Comparison of ENCODE assay signal across 8 mouse cellular contexts in the genomic region with DNA sequence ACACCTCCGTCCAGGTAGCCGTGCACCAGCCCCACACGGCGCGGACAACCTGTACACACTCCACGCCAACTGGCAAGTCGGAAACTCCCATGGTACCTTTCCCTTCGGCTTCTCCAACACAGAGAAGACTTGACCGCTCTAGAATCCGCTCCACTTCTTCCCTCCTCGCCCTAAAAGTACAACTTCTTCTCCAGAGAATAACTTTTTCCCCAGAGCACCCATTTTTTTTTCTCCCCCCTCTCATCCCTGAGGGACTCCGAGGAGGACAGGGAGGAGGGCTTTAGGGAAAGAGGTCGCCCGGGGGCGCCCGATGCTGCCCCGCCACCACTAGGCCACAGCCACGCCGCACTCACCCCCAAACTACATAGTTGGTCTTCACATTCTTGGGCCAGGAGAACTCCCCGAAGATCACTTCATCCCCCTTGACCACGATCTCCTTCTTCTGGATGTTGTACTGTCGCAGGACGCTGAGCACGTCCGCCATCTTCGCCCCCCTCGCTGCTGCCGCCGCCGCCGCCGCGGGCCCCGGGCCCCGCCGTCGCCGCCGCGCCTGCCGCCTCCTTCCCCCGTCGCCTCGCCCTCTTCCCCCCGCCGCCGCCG. TPM values are rescaled to one million over a fixed set of nuclear protein-coding genes. Genes with fewer than 3 reads are reported as not detected.
DNase-seq lines count a peak whose midpoint lies in the region; ATAC-seq and TF ChIP-seq lines count a peak whose summit lies in the region.

No protein-coding gene starts in this region.

- H3K4me3 ChIP-seq in layer of hippocampus, adult 2 months: peak overlapping the region; percentile 96
- H3K4me3 ChIP-seq in limb, embryonic 14.5 days (replicated peaks; ENCODE audit: low read length): peak overlapping the region; percentile 86

- TF ChIP-seq CTCF in layer of hippocampus, adult 2 months (conservative IDR thresholded peaks at IDR 0.05): no peak

- peak overlapping the region; percentile 91 for H3K27ac ChIP-seq in layer of hippocampus, adult 2 months
- H3K27ac ChIP-seq in limb, embryonic 14.5 days (replicated peaks; ENCODE audit: low read depth, low read length): peak overlapping the region; percentile 91

- H3K27me3 ChIP-seq in limb, embryonic 14.5 days (ENCODE audit: control insufficient read depth, insufficient read depth, low read length): no peaks in the 10 kb centered on the region

- peak overlapping the region; percentile 91 for H3K9ac ChIP-seq in limb, embryonic 14.5 days (ENCODE audit: low read depth, low read length, severe bottlenecking)

- DNase-seq in layer of hippocampus, adult 2 months (ENCODE audit: low spot score in 2 of 2): peak; percentile 11 to 13
- no peak for DNase-seq in layer of hippocampus, postnatal 10 days (ENCODE audit: low spot score in 2 of 2)
- DNase-seq in MEL-GATA-1-ER (ENCODE audit: extremely low read depth, low read depth): peak; percentile 19
- peak; percentile 53 for DNase-seq in embryo, embryonic 11 days
- peak; percentile 32 for DNase-seq in limb, embryonic 14.5 days (ENCODE audit: low spot score)
- no peak for DNase-seq in thymus, postnatal 25 days

- H3K36me3 ChIP-seq in limb, embryonic 14.5 days (ENCODE audit: control insufficient read depth, insufficient read depth, low read length): peaks cover 3% of the 10 kb centered on the region; the same call in 1 of the 2 replicates

- H3K9me3 ChIP-seq in limb, embryonic 14.5 days (ENCODE audit: control insufficient read depth, low read length): no peaks in the 10 kb centered on the region

- peak overlapping the region; percentile 46 for H3K4me2 ChIP-seq in limb, embryonic 14.5 days (replicated peaks; ENCODE audit: low read depth, low read length, severe bottlenecking)

- H3K4me1 ChIP-seq in limb, embryonic 14.5 days (ENCODE audit: control insufficient read depth, insufficient read depth, low read length): peaks cover 5% of the 10 kb centered on the region; the same call in 1 of the 2 replicates

- peak; percentile 38 to 51 for ATAC-seq in hematopoietic stem cell, adult 5-6 weeks (replicated peaks in 1 of 2; ENCODE audit: insufficient read depth in 1 of 2, low FRiP score in 2 of 2, low TSS enrichment in 1 of 2, low read depth in 1 of 2, poor library complexity in 2 of 2, severe bottlenecking in 2 of 2)
- peak; percentile 68 for ATAC-seq in limb, embryonic 14.5 days (ENCODE audit: low FRiP score, low read depth)
- peak; percentile 49 for ATAC-seq in monocyte, adult 5-6 weeks (replicated peaks; ENCODE audit: insufficient number of reproducible peaks, low FRiP score, low TSS enrichment, poor library complexity, severe bottlenecking)

- WGBS in limb, embryonic 14.5 days: 0% methylated on average over 40 of the region's 48 CpGs

- no peak for TF ChIP-seq POLR2A in limb, embryonic 14.5 days (IDR thresholded peaks at IDR 0.05; ENCODE audit: borderline replicate concordance, extremely low read depth, insufficient read depth, insufficient read length)

RNA-seq across cellular contexts. Expression of gene Cdc73, which starts 0.5 kb away (rescaled TPM):
- total RNA-seq in layer of hippocampus, adult 2 months (2021): 10 to 100 TPM; 74.4 to 75.1 TPM
- total RNA-seq in layer of hippocampus, postnatal 10 days (2021): 10 to 100 TPM; 48.0 to 49.2 TPM
- 18.1 and 23.9 TPM in 2 replicates for total RNA-seq in hematopoietic stem cell, adult 5-6 weeks (2017)
- 14.6 and 22.2 TPM in 2 replicates for polyA plus RNA-seq in limb, embryonic 14.5 days (2012; rRNA removed)
- polyA plus RNA-seq in limb, embryonic 14.5 days (2014; fragmentation: Nextera tagmentation; extraction: Ambion mirVana): 21.8 and 23.1 TPM in 2 replicates
- total RNA-seq in monocyte, adult 5-6 weeks (2017): 8.4 to 27.0 TPM (median 24.3 TPM) in 3 replicates

RNA-seq across cellular contexts. Expression of gene Glrx2, which starts 13.9 kb away (rescaled TPM):
- total RNA-seq in layer of hippocampus, adult 2 months (2021): 100 to 1,000 TPM; 107 to 122 TPM
- 100 to 1,000 TPM; 109 to 112 TPM for total RNA-seq in layer of hippocampus, postnatal 10 days (2021)
- 33.1 and 40.3 TPM in 2 replicates for total RNA-seq in hematopoietic stem cell, adult 5-6 weeks (2017)
- polyA plus RNA-seq in limb, embryonic 14.5 days (2012; rRNA removed): 48.1 and 65.8 TPM in 2 replicates
- polyA plus RNA-seq in limb, embryonic 14.5 days (2014; fragmentation: Nextera tagmentation; extraction: Ambion mirVana): 74.4 and 77.4 TPM in 2 replicates
- total RNA-seq in monocyte, adult 5-6 weeks (2017): 11.3 to 39.8 TPM (median 23.3 TPM) in 3 replicates

Comparison
In these comparisons a context has a peak if more than half of its experiments do, and no peak if none do; other contexts are left out.
1. DNase-seq: peak in layer of hippocampus, adult 2 months (2 of 2), MEL-GATA-1-ER (single experiment), embryo, embryonic 11 days (single experiment) and limb, embryonic 14.5 days (single experiment); none in layer of hippocampus, postnatal 10 days (0 of 2) and thymus, postnatal 25 days (single experiment).
2. Peak in every context shown above with its lines, with median percentiles within 50 percentile points of each other: ATAC-seq.